Mouse (Mus musculus) small intestine, adult 2 months (tissue): Measurements from ENCODE around the gene Pla2g10. TPM values are rescaled to one million over a fixed set of nuclear protein-coding genes. Genes with fewer than 3 reads are reported as not detected.
"Not testable (repeated sequence)": the region's sequence is repeated elsewhere in the genome, so short reads cannot be mapped to it uniquely, and the experiment has no call there.

Experiments
- H3K27ac ChIP-seq: fragments of 200-500 bp; 2 replicates; pipeline ENCODE4 v1.5.1; 2012; ENCODE audit warnings: low read depth, low read length, control low read depth, inconsistent platforms; ENCODE audit not compliant: insufficient read depth
- H3K27me3 ChIP-seq: fragments of 200-500 bp; 2 replicates; pipeline ENCODE4 v1.6.1; 2012; ENCODE audit warnings: mild to moderate bottlenecking, moderate library complexity, low read length, inconsistent platforms; ENCODE audit not compliant: control insufficient read depth, insufficient read depth
- H3K36me3 ChIP-seq: fragments of 200-500 bp; 2 replicates; pipeline ENCODE4 v1.6.1; 2012; ENCODE audit warnings: mild to moderate bottlenecking, low read length, control low read depth, inconsistent platforms; ENCODE audit not compliant: control insufficient read depth, insufficient read depth
- H3K4me1 ChIP-seq: fragments of 200-500 bp; 2 replicates; pipeline ENCODE4 v1.6.1; 2012; ENCODE audit warnings: low read length, inconsistent platforms, mixed read lengths; ENCODE audit not compliant: control insufficient read depth, insufficient read depth, insufficient read length
- H3K4me3 ChIP-seq: fragments of 200-500 bp; 2 replicates; pipeline ENCODE4 v1.5.1; 2012; ENCODE audit warnings: low read depth, mild to moderate bottlenecking, control low read depth, inconsistent platforms, low read length, moderate library complexity
- CTCF ChIP-seq: fragments of 200-500 bp; IDR thresholded peaks from 2 replicates; pipeline ENCODE4 v1.5.1; 2012; ENCODE audit warnings: low read depth, mild to moderate bottlenecking, control low read depth, inconsistent platforms, low read length, moderate library complexity, mixed read lengths; ENCODE audit not compliant: insufficient replicate concordance, insufficient read length; ENCODE audit errors: extremely low read depth
- POLR2A ChIP-seq: fragments of 200-500 bp; IDR thresholded peaks from 2 replicates; pipeline ENCODE4 v1.6.1; 2012; ENCODE audit warnings: low read depth, mild to moderate bottlenecking, control low read depth, inconsistent platforms, low read length, moderate library complexity
- WGBS: fragments of 180-500 bp; shearing (Covaris S2); methylation state at CpG from one replicate; pipeline ENCODE4 v1.1.7; 2018; 5-methylcytosine and 5-hydroxymethylcytosine counted together
- polyA plus RNA-seq: library from polyadenylated mRNA; depleted of rRNA; stranded (reverse); fragments of >200 nt; gene quantifications from 2 replicates; pipeline ENCODE4 v1.2.3, GENCODE M21; 2012; rRNA removed

Gene Pla2g10
- 9.5 and 21.3 TPM in 2 replicates for polyA plus RNA-seq

DNA sequence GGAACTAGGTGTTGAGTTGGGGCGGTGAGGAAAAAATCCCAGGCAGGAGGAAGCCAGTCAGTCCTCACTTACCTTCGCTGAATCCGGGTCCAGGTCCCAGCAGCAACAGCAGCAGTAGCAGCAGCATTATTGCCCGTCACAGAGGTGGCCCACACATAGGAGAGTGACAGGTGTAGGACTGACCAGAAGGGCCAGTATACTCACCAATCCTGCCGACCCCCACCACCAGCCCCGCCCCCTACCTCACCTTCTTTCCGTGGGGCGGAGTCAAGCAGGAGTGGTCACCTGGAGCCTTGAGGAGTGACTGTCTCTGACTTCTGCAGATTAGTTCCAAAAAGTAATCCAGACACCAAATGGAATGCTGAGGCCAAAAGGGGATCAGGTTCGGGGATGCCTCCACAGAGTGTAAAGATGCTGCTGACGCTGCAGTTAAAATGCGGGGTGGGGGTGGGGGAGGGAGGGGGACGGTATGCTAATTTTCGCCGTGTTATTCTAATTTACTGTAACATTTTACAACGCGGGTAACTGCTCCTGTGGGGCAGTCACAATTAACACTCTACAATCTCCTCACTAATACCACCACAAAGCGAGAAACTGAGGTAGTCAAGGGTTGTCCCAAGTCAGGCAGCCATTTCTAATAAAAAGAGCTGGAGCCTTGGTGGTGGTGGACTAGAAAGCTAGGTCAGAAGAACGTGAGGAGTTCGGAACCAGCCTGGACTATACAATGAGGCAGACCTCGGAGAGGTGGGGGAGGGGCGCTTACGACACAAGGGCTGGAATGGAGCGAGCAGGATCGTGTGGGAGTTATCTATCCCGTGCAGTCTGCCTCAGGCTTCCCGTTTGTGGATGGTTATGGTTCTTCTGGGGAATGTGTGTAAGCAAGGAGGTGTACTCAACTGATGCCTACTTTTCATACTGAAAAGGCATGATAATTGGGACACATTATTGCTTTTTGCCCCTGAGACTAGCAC lies at the start of gene Pla2g10:
Gene Pla2g10, minus strand, starts transcription at position 699 of the 971 bp plus-strand sequence.
- peak within 1 kb of the TSS; percentile 29 for H3K4me3 ChIP-seq
- peaks cover 12% of the 10 kb centered on the region; the same call in 1 of the 2 replicates for H3K4me1 ChIP-seq
- no peaks in the 10 kb centered on the region for H3K36me3 ChIP-seq
- TF ChIP-seq POLR2A: no peak
- no peak for TF ChIP-seq CTCF
- no peak within 1 kb of the TSS for H3K27ac ChIP-seq
- 45% methylated on average over 26 of the region's 26 CpGs for WGBS
- H3K27me3 ChIP-seq: no peaks in the 10 kb centered on the region

DNA sequence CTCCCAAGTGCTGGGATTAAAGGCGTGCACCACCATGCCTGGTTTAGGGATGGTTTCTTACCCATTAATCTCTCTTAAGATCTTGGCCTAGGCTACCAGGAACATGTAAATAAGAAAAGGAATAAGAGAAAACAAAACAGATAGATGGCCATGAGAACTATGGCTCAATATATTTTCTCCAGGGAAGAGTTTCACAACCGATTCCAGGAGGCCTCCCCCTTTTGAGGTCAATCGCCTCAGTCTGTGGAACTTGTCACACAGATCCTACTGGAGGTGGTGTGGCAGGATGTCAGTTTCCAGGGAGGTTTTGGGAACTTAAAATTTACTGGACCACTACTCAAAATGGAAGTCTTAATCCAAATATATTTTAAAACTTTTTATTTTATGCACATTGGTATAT lies 43.9 kb upstream of the Pla2g10 start:
- H3K4me1 ChIP-seq, H3K36me3 ChIP-seq, H3K27me3 ChIP-seq, H3K27ac ChIP-seq, H3K4me3 ChIP-seq: not testable (repeated sequence)
- 89% methylated on average over 3 of the region's 3 CpGs for WGBS

DNA sequence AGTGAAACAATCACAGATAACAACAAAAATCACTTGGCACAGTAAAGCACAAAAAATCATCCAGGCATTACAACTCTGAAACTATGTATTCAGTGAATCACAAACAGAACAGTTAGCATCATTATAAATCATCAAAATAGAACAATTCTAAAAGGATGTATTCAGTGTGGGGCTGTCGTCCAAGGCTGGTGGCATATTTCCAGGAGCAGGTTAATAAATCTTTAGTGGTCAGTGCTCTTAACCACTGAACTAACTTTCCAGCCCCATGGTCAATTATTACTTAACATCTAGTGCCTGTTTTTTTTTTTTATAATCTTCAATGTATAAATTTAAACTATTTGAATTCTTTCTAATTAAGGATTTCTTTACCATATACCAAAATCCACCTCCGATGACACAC lies 43.2 kb upstream of the Pla2g10 start:
- not testable (repeated sequence) for H3K36me3 ChIP-seq, H3K27me3 ChIP-seq, H3K4me1 ChIP-seq, H3K4me3 ChIP-seq, H3K27ac ChIP-seq
- WGBS: 58% methylated on average over 2 of the region's 2 CpGs

DNA sequence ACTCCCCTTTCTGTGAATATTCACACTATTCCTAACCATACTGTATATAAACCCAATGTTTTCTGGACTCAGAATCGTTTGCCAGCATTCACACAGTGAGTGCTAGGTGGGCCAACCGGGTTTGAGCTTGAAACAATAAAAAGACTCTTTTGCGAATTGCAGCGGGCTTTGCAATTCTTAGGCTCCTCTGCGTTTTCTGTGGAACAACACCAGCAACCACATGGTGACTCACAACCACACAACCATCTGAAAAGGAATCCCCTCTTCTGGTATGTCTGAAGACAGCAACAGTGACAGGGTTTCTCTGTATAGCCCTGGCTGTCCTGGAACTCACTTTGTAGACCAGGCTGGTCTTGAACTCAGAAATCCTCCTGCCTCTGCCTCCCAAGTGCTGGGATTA lies 41.3 kb upstream of the Pla2g10 start:
- not testable (repeated sequence) for H3K4me3 ChIP-seq, H3K36me3 ChIP-seq
- 84% methylated on average over 5 of the region's 5 CpGs for WGBS

DNA sequence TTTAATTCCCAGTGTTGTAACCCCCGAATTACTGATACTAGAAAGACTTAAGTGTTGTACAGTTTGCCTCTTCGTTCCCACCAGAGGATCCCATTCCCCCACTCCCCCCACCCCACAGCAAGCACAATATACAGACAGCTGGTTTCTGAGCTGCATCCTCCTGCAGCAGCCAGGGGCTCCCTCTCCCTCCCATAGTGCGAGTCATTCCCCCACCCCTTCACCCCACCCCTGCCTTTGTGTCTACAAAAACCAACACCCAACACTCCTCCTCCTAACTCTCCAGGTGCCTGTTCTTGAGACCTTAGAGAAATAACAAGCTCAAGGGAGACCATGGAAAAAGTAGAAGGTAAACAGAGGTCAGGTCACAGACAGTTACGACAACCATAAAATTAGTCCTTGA lies 40.8 kb upstream of the Pla2g10 start:
- H3K27me3 ChIP-seq, H3K4me1 ChIP-seq, H3K4me3 ChIP-seq, H3K36me3 ChIP-seq, H3K27ac ChIP-seq: not testable (repeated sequence)
- WGBS: 74% methylated on average over 4 of the region's 4 CpGs

More for the DNA sequence above, 41.3 kb upstream of the Pla2g10 start:
- H3K27me3 ChIP-seq, H3K4me1 ChIP-seq, H3K27ac ChIP-seq: not testable (repeated sequence)

DNA sequence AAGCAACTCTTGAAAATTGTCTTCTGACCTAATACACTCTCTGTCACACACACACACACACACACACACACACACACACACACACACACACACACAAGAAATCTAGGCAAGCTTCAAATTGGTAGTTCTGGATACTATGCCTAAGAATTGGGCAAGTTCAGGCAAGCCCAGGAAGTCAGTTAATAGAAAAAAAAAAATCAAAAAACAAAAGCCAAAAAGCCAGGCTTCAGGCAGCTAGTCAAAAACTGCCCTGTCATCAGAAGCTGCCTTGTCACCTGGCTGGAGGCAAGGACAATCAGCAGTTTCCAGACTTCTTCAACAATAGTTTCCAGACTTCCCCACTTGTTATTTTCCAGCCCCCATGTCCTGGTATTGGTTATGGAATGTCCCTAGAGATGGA lies 35.6 kb upstream of the Pla2g10 start:
- no peak overlapping the region for H3K27ac ChIP-seq
- no peak for TF ChIP-seq CTCF
- no peak for TF ChIP-seq POLR2A
- H3K36me3 ChIP-seq: no peaks in the 10 kb centered on the region
- no peak overlapping the region for H3K4me3 ChIP-seq
- no peaks in the 10 kb centered on the region for H3K4me1 ChIP-seq
- no peaks in the 10 kb centered on the region for H3K27me3 ChIP-seq

DNA sequence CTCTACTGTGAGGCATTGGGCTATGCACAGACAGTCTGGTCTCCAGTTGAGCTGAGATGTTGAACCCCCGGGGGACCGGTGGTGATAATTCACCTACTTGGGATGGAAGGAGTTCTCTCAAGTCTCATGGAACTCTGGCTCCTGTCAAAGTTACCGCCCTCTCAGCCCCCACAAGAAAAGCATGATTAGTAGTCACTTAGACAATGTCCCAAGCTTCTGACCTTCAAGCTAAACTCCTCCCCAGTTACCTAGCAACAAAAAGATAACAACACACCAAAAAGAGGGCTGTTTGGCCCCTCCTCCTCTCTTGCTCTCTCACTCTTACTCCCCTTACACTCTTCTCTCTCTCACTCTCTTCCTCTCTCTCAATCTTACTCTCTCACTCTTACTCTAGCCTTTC lies 33.7 kb upstream of the Pla2g10 start:
- no peak for TF ChIP-seq POLR2A
- no peak for TF ChIP-seq CTCF
- H3K36me3 ChIP-seq: no peaks in the 10 kb centered on the region
- H3K4me3 ChIP-seq: no peak overlapping the region
- 89% methylated on average over 3 of the region's 3 CpGs for WGBS
- H3K27me3 ChIP-seq: no peaks in the 10 kb centered on the region
- no peaks in the 10 kb centered on the region for H3K4me1 ChIP-seq
- H3K27ac ChIP-seq: no peak overlapping the region

DNA sequence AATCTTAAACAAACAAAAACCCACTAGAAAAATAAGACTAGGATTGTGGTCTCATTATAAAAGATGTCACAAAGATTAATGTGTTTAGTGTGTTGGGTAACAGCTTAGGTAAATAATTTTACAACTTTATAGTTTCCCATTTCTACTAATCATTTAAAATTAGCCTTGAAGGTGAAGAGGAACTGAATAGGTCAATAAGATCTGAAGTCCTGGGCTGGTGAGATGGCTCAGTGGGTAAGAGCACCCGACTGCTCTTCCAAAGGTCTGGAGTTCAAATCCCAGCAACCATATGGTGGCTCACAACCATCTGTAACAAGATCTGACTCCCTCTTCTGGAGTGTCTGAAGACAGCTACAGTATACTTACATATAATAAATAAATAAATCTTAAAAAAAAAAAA lies 32.0 kb upstream of the Pla2g10 start:
- H3K36me3 ChIP-seq, H3K4me3 ChIP-seq, H3K4me1 ChIP-seq, H3K27ac ChIP-seq, H3K27me3 ChIP-seq: not testable (repeated sequence)
- 68% methylated on average over 1 of the region's 1 CpGs for WGBS
